Mouse (Mus musculus): ENCODE data around the gene Knl1. TPM values are rescaled to one million over a fixed set of nuclear protein-coding genes. Genes with fewer than 3 reads are reported as not detected.

The Knl1 gene
- total and polyA plus RNA-seq, 3 experiments: 18.6 to 160 (median 23.2) TPM

- TF ChIP-seq MYB (IDR thresholded peaks at IDR 0.05; ENCODE audit: low read depth, low read length) (no peak), CHD2 (IDR thresholded peaks at IDR 0.05; ENCODE audit: low read length) (no peak), UBTF (IDR thresholded peaks at IDR 0.05; ENCODE audit: borderline replicate concordance, insufficient read depth, low read depth, low read length) (no peak), MEF2A (IDR thresholded peaks at IDR 0.05; ENCODE audit: extremely low read depth, insufficient replicate concordance, low read depth, low read length, poor library complexity, severe bottlenecking) (no peak), MAX (IDR thresholded peaks at IDR 0.05; ENCODE audit: low read length) (no peak), TCF12 (IDR thresholded peaks at IDR 0.05; ENCODE audit: low read depth, low read length) (no peak), CTCF (IDR thresholded peaks at IDR 0.05 in 2 of 3, conservative IDR thresholded peaks at IDR 0.05 in 1 of 3; ENCODE audit: control insufficient read depth in 1 of 3, insufficient read depth in 1 of 3, low read depth in 2 of 3, low read length in 3 of 3, poor library complexity in 1 of 3, severe bottlenecking in 1 of 3) (no peak), RCOR1 (IDR thresholded peaks at IDR 0.05; ENCODE audit: low read depth, low read length) (no peak), USF1 (IDR thresholded peaks at IDR 0.05; ENCODE audit: low read depth, low read length) (no peak), MYC (IDR thresholded peaks at IDR 0.05; ENCODE audit: low read depth, low read length) (no peak), GABPA (IDR thresholded peaks at IDR 0.05; ENCODE audit: low read depth, low read length) (no peak), SIN3A (IDR thresholded peaks at IDR 0.05; ENCODE audit: low read length) (no peak), POLR2AphosphoS5 (IDR thresholded peaks at IDR 0.05; ENCODE audit: borderline replicate concordance, low read depth, low read length) (no peak), USF2 (IDR thresholded peaks at IDR 0.05; ENCODE audit: borderline replicate concordance in 1 of 2, insufficient read depth in 1 of 2, low read depth in 1 of 2, low read length in 2 of 2) (no peak)
- Histone ChIP-seq H3K9ac (ENCODE audit: control insufficient read depth, low read depth, low read length, poor library complexity, severe bottlenecking) (no peak overlapping the region), H3K27ac (ENCODE audit: control insufficient read depth, low read depth, low read length) (no peak overlapping the region), H3K4me3 (ENCODE audit: control insufficient read depth in 1 of 2, insufficient read depth in 1 of 2, low read depth in 2 of 2, low read length in 2 of 2) (no peak overlapping the region), H3K4me1 (ENCODE audit: control insufficient read depth in 1 of 2, insufficient read depth in 2 of 2, low read length in 2 of 2) (no peaks in the 10 kb centered on the region), H3K9me3 (replicated peaks; ENCODE audit: insufficient read depth, low read length) (no peaks in the 10 kb centered on the region), H3K27me3 (ENCODE audit: control insufficient read depth in 1 of 2, insufficient read depth in 2 of 2, low read length in 2 of 2) (no peaks in the 10 kb centered on the region), H3K36me3 (ENCODE audit: control insufficient read depth in 1 of 2, insufficient read depth in 2 of 2, low read length in 2 of 2) (peaks cover 0 to 55% of the 10 kb centered on the region in 2 experiments; a peak in 2 of 4 replicates), H3K79me2 (ENCODE audit: control insufficient read depth, insufficient read depth, low read length, poor library complexity) (no peaks in the 10 kb centered on the region)
- no peak for DNase-seq (ENCODE audit: low read depth, low spot score)
These were observed 25.5 kb downstream of the Knl1 start for GRCm38 (mm10) chr2:119072397-119072796.

- no peaks in the 10 kb centered on the region for H3K27me3 ChIP-seq (ENCODE audit: control insufficient read depth in 1 of 2, insufficient read depth in 2 of 2, low read length in 2 of 2)
- H3K36me3 ChIP-seq (ENCODE audit: control insufficient read depth in 1 of 2, insufficient read depth in 2 of 2, low read length in 2 of 2): peaks cover 0 to 59% of the 10 kb centered on the region in 2 experiments; a peak in 3 of 4 replicates
- no peaks in the 10 kb centered on the region for H3K9me3 ChIP-seq (replicated peaks; ENCODE audit: insufficient read depth, low read length)
- no peak overlapping the region for H3K4me3 ChIP-seq (ENCODE audit: control insufficient read depth in 1 of 2, insufficient read depth in 1 of 2, low read depth in 2 of 2, low read length in 2 of 2)
- H3K79me2 ChIP-seq (ENCODE audit: control insufficient read depth, insufficient read depth, low read length, poor library complexity): no peaks in the 10 kb centered on the region
- TF ChIP-seq GATA1 (IDR thresholded peaks at IDR 0.05; ENCODE audit: low read depth, low read length): no peak
- no peak for TF ChIP-seq POLR2AphosphoS5 (IDR thresholded peaks at IDR 0.05; ENCODE audit: borderline replicate concordance, low read depth, low read length)
- TF ChIP-seq NRF1 (IDR thresholded peaks at IDR 0.05; ENCODE audit: insufficient read depth, low read depth, low read length, poor library complexity, severe bottlenecking): no peak
- no peak overlapping the region for H3K27ac ChIP-seq (ENCODE audit: control insufficient read depth, low read depth, low read length)
- no peaks in the 10 kb centered on the region for H3K4me1 ChIP-seq (ENCODE audit: control insufficient read depth in 1 of 2, insufficient read depth in 2 of 2, low read length in 2 of 2)
- no peak for DNase-seq (ENCODE audit: low read depth, low spot score)
- H3K9ac ChIP-seq (ENCODE audit: control insufficient read depth, low read depth, low read length, poor library complexity, severe bottlenecking): no peak overlapping the region
These were observed 39.2 kb downstream of the Knl1 start for GRCm38 (mm10) chr2:119086156-119086555.
